Mouse (Mus musculus): ENCODE data around the gene Lrch3.
"Not testable (repeated sequence)": the region's sequence is repeated elsewhere in the genome, so short reads cannot be mapped to it uniquely, and the experiment has no call there.

- not testable (repeated sequence) for TF ChIP-seq CTCF (IDR thresholded peaks at IDR 0.05; ENCODE audit: low read depth, low read length); TAL1 (conservative IDR thresholded peaks at IDR 0.05; ENCODE audit: low read depth, low read length); GATA2 (IDR thresholded peaks at IDR 0.05; ENCODE audit: borderline replicate concordance, low read depth, low read length); GATA1 (IDR thresholded peaks at IDR 0.05; ENCODE audit: borderline replicate concordance, low read length); POLR2AphosphoS5 (IDR thresholded peaks at IDR 0.05; ENCODE audit: insufficient replicate concordance, low read depth, low read length)
Measured at GRCm38 (mm10) chr16:32939716-32940115, 25.8 kb downstream of the Lrch3 start.
